In genomic region chr1:75786173-75786820, GRCm38 (mm10) we compare ENCODE assay signal across 13 mouse cellular contexts.
A peak's percentile ranks its signal among the peaks of the same experiment; 100 is the strongest.
DNase-seq lines count a peak whose midpoint lies in the region; ATAC-seq lines count a peak whose summit lies in the region.
"Had no signal": no experiment of that assay in that cellular context is flagged by ENCODE, and none has a peak within 500 bp of the region (broad histone marks: within the 10 kb centered on the region; RNA-seq: fewer than 3 reads in every experiment).

No protein-coding gene starts in this region.

- H3K9me3 ChIP-seq in midbrain, embryonic 13.5 days: no peaks in the 10 kb centered on the region
- H3K9me3 ChIP-seq in midbrain, embryonic 11.5 days (ENCODE audit: control insufficient read depth, low read length): no peaks in the 10 kb centered on the region
- H3K9me3 ChIP-seq in forebrain, embryonic 14.5 days (replicated peaks; ENCODE audit: control insufficient read depth, low read length): no peaks in the 10 kb centered on the region
- H3K9me3 ChIP-seq: intestine, embryonic 15.5 days; liver, embryonic 15.5 days had no signal

- no peaks in the 10 kb centered on the region for H3K36me3 ChIP-seq in midbrain, embryonic 13.5 days
- no peaks in the 10 kb centered on the region for H3K36me3 ChIP-seq in midbrain, embryonic 11.5 days (ENCODE audit: control insufficient read depth, insufficient read depth, low read length)
- H3K36me3 ChIP-seq in forebrain, embryonic 14.5 days (ENCODE audit: control insufficient read depth, insufficient read depth, low read length): no peaks in the 10 kb centered on the region
- H3K36me3 ChIP-seq: intestine, embryonic 15.5 days; liver, embryonic 15.5 days had no signal

- H3K4me2 ChIP-seq in midbrain, embryonic 13.5 days (replicated peaks): no peak overlapping the region
- no peak overlapping the region for H3K4me2 ChIP-seq in midbrain, embryonic 11.5 days
- H3K4me2 ChIP-seq in forebrain, embryonic 14.5 days (ENCODE audit: low read length): no peak overlapping the region
- H3K4me2 ChIP-seq: intestine, embryonic 15.5 days; liver, embryonic 15.5 days had no signal

- 43% methylated on average over 10 of the region's 10 CpGs for WGBS in midbrain, embryonic 13.5 days
- WGBS in midbrain, embryonic 11.5 days: 54% methylated on average over 10 of the region's 10 CpGs
- WGBS in forebrain, embryonic 14.5 days: 12% methylated on average over 10 of the region's 10 CpGs

- peak; percentile 4 for DNase-seq in cerebellum, adult 9-10 months
- no peak for DNase-seq in cerebellum, adult 11 months
- DNase-seq in midbrain, embryonic 11.5 days (ENCODE audit: low spot score, missing footprints): no peak
- peak; percentile 88 for DNase-seq in forebrain, embryonic 14.5 days (ENCODE audit: low spot score)
- DNase-seq in kidney, adult 8-10 months: no peak
- DNase-seq in thymus, postnatal 25 days: no peak
- DNase-seq: B cell, adult 2 months; kidney, postnatal 10 days; lung, postnatal 14 days; thymus, postnatal 4 days had no signal

- H3K9ac ChIP-seq in midbrain, embryonic 13.5 days (replicated peaks): no peak overlapping the region
- H3K9ac ChIP-seq in midbrain, embryonic 11.5 days (ENCODE audit: low read length): no peak overlapping the region
- no peak overlapping the region for H3K9ac ChIP-seq in forebrain, embryonic 14.5 days (ENCODE audit: low read length)
- H3K9ac ChIP-seq: intestine, embryonic 15.5 days; liver, embryonic 15.5 days had no signal

- ATAC-seq in midbrain, embryonic 13.5 days: peak; percentile 34; the same call in 1 of the 2 replicates
- no peak for ATAC-seq in midbrain, embryonic 11.5 days (ENCODE audit: low FRiP score)
- peak; percentile 91 for ATAC-seq in forebrain, embryonic 14.5 days
- ATAC-seq: intestine, embryonic 15.5 days had no signal

- H3K4me3 ChIP-seq in midbrain, embryonic 13.5 days (replicated peaks): no peak overlapping the region
- no peak overlapping the region for H3K4me3 ChIP-seq in midbrain, embryonic 11.5 days (ENCODE audit: low read depth, low read length)
- no peak overlapping the region for H3K4me3 ChIP-seq in forebrain, embryonic 14.5 days (ENCODE audit: low read depth, low read length)
- H3K4me3 ChIP-seq: intestine, embryonic 15.5 days; liver, embryonic 15.5 days had no signal

- no peaks in the 10 kb centered on the region for H3K4me1 ChIP-seq in midbrain, embryonic 13.5 days (replicated peaks)
- no peaks in the 10 kb centered on the region for H3K4me1 ChIP-seq in midbrain, embryonic 11.5 days (ENCODE audit: control insufficient read depth, insufficient read depth, low read length)
- H3K4me1 ChIP-seq in forebrain, embryonic 14.5 days (ENCODE audit: control insufficient read depth, insufficient read depth, low read length): peaks cover 15% of the 10 kb centered on the region; the same call in 1 of the 2 replicates
- H3K4me1 ChIP-seq: intestine, embryonic 15.5 days; liver, embryonic 15.5 days had no signal

- H3K27me3 ChIP-seq in midbrain, embryonic 13.5 days: no peaks in the 10 kb centered on the region
- H3K27me3 ChIP-seq in midbrain, embryonic 11.5 days (ENCODE audit: control insufficient read depth, insufficient read depth, low read length): no peaks in the 10 kb centered on the region
- H3K27me3 ChIP-seq in forebrain, embryonic 14.5 days (replicated peaks; ENCODE audit: control insufficient read depth, insufficient read depth, low read length): no peaks in the 10 kb centered on the region
- H3K27me3 ChIP-seq: intestine, embryonic 15.5 days; liver, embryonic 15.5 days had no signal

- H3K27ac ChIP-seq in midbrain, embryonic 13.5 days: no peak overlapping the region
- H3K27ac ChIP-seq in midbrain, embryonic 11.5 days (ENCODE audit: low read depth, low read length): no peak overlapping the region
- H3K27ac ChIP-seq in forebrain, embryonic 14.5 days (ENCODE audit: low read depth, low read length): peak overlapping the region; percentile 63; the same call in 1 of the 2 replicates
- H3K27ac ChIP-seq: intestine, embryonic 15.5 days; liver, embryonic 15.5 days had no signal

Comparison
In these comparisons a context has a peak if more than half of its experiments do, and no peak if none do; other contexts are left out.
1. DNase-seq: peak in cerebellum, adult 9-10 months (single experiment) and forebrain, embryonic 14.5 days (single experiment); none in cerebellum, adult 11 months (single experiment), midbrain, embryonic 11.5 days (single experiment), kidney, adult 8-10 months (0 of 2) and thymus, postnatal 25 days (single experiment).